Mouse (Mus musculus) natural killer cell, adult 2 months (primary cell): ENCODE measurements around the gene Olfr584.

Experiments
- DNase-seq, 2 experiments: peaks; one replicate each; pipeline ENCODE4 v3.0.0; 2022; ENCODE audit warnings: low spot score in 2 of 2

Gene Olfr584

GRCm38 (mm10) chr7:103081585-103081984 lies at the start of gene Olfr584:
Gene Olfr584 (plus strand): TSS chr7:103081885.
- no peak for DNase-seq

GRCm38 (mm10) chr7:103037724-103038123 lies 44.0 kb upstream of the Olfr584 start, which contains the start of gene Olfr582:
Gene Olfr582 (plus strand): TSS chr7:103038024.
- no peak for DNase-seq

GRCm38 (mm10) chr7:103051000-103051399 lies 30.7 kb upstream of the Olfr584 start, which contains the start of gene Olfr583:
Gene Olfr583 (plus strand): TSS chr7:103051300.
- no peak for DNase-seq

GRCm38 (mm10) chr7:103097420-103097819 lies 15.7 kb downstream of the Olfr584 start, which contains the start of gene Olfr585:
Gene Olfr585 (plus strand): TSS chr7:103097720.
- no peak for DNase-seq

- no peak for DNase-seq
These were observed 37.7 kb downstream of the Olfr584 start for GRCm38 (mm10) chr7:103119406-103119805.

- DNase-seq, result no peak
These were observed 43.9 kb downstream of the Olfr584 start, which contains the start of gene Olfr586 for GRCm38 (mm10) chr7:103125538-103125937. Gene Olfr586 (minus strand): TSS chr7:103125638.
